Comparison of ENCODE assay signal across 15 mouse cellular contexts in genomic region chr13:37609085-37609484, GRCm38 (mm10).
DNase-seq lines count a peak whose midpoint lies in the region; ATAC-seq lines count a peak whose summit lies in the region.
"Had no signal": no experiment of that assay in that cellular context is flagged by ENCODE, and none has a peak within 500 bp of the region (broad histone marks: within the 10 kb centered on the region; RNA-seq: fewer than 3 reads in every experiment).

No protein-coding gene starts in this region.

- intact Hi-C loops in left cerebral cortex, postnatal 25 days (cut with DNase I): no loop called here
- intact Hi-C loops in left cerebral cortex, postnatal 10 days (cut with DNase I): no loop called here

- DNase-seq in frontal cortex, postnatal 10 days (ENCODE audit: low spot score in 2 of 2): no peak
- peak; percentile 4 to 52 for DNase-seq in left cerebral cortex, postnatal 25 days (ENCODE audit: low spot score in 2 of 2)
- DNase-seq in left cerebral cortex, postnatal 10 days (ENCODE audit: extremely low spot score in 1 of 2, low spot score in 2 of 2): no peak
- peak; percentile 35 for DNase-seq in right cerebral cortex, adult 18-20 months
- DNase-seq in right cerebral cortex, postnatal 14 days: no peak
- DNase-seq: adrenal gland, postnatal 10 days; B cell, adult 2 months; cerebellum, adult 11-12 months; cerebellum, adult 9-10 months; cerebellum, postnatal 25 days; gastrocnemius, adult 2 months; gastrocnemius, postnatal 25 days had no signal

- ATAC-seq in frontal cortex, adult (ENCODE audit: low TSS enrichment): peak; percentile 96
- no peak for ATAC-seq in megakaryocyte-erythroid progenitor cell, adult 5-6 weeks (replicated peaks; ENCODE audit: low FRiP score, low TSS enrichment, poor library complexity, severe bottlenecking)
- ATAC-seq: forebrain, embryonic 16.5 days had no signal

Comparison
In these comparisons a context has a peak if more than half of its experiments do, and no peak if none do; other contexts are left out.
1. DNase-seq: peak in left cerebral cortex, postnatal 25 days (2 of 2) and right cerebral cortex, adult 18-20 months (single experiment); none in frontal cortex, postnatal 10 days (0 of 2), left cerebral cortex, postnatal 10 days (0 of 2) and right cerebral cortex, postnatal 14 days (single experiment).